Mouse (Mus musculus) neural tube, embryonic 13.5 days (tissue): ENCODE data around the gene Ciao1. TPM values are rescaled to one million over a fixed set of nuclear protein-coding genes. Genes with fewer than 3 reads are reported as not detected.
"Not testable (repeated sequence)": the region's sequence is repeated elsewhere in the genome, so short reads cannot be mapped to it uniquely, and the experiment has no call there.

ENCODE experiments used
- ATAC-seq: fragments of 200-750 bp; cut with Nextera tagmentation; 2 replicates; pipeline ENCODE4 v1.8.0; 2017; ENCODE audit warnings: low read depth, mild to moderate bottlenecking, moderate TSS enrichment, moderate library complexity
- H3K27ac ChIP-seq: fragments of 300-500 bp; sonication (generic); replicated peaks from 2 replicates; pipeline ENCODE4 v1.5.1; 2015; ENCODE audit warnings: moderate library complexity, mild to moderate bottlenecking, inconsistent platforms
- H3K27me3 ChIP-seq: fragments of 300-500 bp; sonication (generic); 2 replicates; pipeline ENCODE4 v1.6.1; 2015; ENCODE audit warnings: mild to moderate bottlenecking, inconsistent platforms
- H3K36me3 ChIP-seq: fragments of 300-500 bp; sonication (generic); 2 replicates; pipeline ENCODE4 v1.6.1; 2015; ENCODE audit warnings: mild to moderate bottlenecking, inconsistent platforms
- H3K4me1 ChIP-seq: fragments of 300-500 bp; sonication (generic); replicated peaks from 2 replicates; pipeline ENCODE4 v1.6.1; 2015; ENCODE audit warnings: inconsistent platforms
- H3K4me2 ChIP-seq: fragments of 300-500 bp; sonication (generic); 2 replicates; pipeline ENCODE4 v1.6.1; 2015; ENCODE audit warnings: inconsistent platforms, mild to moderate bottlenecking, moderate library complexity
- H3K4me3 ChIP-seq: fragments of 300-500 bp; sonication (generic); 2 replicates; pipeline ENCODE4 v1.5.1; 2015; ENCODE audit warnings: mild to moderate bottlenecking, inconsistent platforms
- H3K9ac ChIP-seq: fragments of 300-500 bp; sonication (generic); 2 replicates; pipeline ENCODE4 v1.6.1; 2015; ENCODE audit warnings: moderate library complexity, mild to moderate bottlenecking, inconsistent platforms
- H3K9me3 ChIP-seq: fragments of 300-500 bp; sonication (generic); 2 replicates; pipeline ENCODE4 v1.6.1; 2016; ENCODE audit warnings: inconsistent platforms
- WGBS: fragments of 180-500 bp; shearing (Covaris S2); methylation state at CpG from one replicate; pipeline ENCODE4 v1.1.7; 2015; 5-methylcytosine and 5-hydroxymethylcytosine counted together
- polyA plus RNA-seq: library from polyadenylated mRNA; unstranded; fragments of >200 nt; fragmentation: Nextera tagmentation; extraction: Ambion mirVana; gene quantifications from 2 replicates; pipeline ENCODE4 v1.2.1, GENCODE M21; 2015

The Ciao1 gene
- polyA plus RNA-seq, 1 experiment from 2014 or later = 65.8 TPM

DNA sequence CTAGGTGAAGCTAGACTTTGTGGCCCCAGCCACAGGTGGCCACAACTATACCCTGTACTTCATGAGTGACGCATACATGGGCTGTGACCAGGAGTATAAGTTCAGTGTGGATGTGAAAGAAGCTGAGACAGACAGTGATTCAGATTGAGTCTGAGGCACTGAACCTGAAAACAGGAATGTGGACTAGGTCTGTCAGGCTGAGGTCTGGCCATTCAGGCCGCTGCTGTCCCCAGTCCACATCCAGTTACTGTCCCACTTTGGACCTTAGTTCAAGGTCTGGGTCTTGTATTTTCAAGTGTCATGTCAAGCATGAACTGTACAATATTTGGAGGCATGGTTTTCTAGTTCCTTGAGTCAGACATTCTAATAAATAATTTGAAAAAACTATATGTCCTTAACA is 7.6 kb downstream of the Ciao1 start:
- H3K4me3 ChIP-seq = no peak overlapping the region
- 100% methylated on average over 2 of the region's 2 CpGs for WGBS
- ATAC-seq = no peak
- H3K9me3 ChIP-seq = no peaks in the 10 kb centered on the region
- H3K36me3 ChIP-seq = peaks cover 93% of the 10 kb centered on the region
- H3K27me3 ChIP-seq = no peaks in the 10 kb centered on the region
- H3K9ac ChIP-seq = no peak overlapping the region
- no peak overlapping the region for H3K27ac ChIP-seq
- H3K4me2 ChIP-seq = no peak overlapping the region
- no peaks in the 10 kb centered on the region for H3K4me1 ChIP-seq

DNA sequence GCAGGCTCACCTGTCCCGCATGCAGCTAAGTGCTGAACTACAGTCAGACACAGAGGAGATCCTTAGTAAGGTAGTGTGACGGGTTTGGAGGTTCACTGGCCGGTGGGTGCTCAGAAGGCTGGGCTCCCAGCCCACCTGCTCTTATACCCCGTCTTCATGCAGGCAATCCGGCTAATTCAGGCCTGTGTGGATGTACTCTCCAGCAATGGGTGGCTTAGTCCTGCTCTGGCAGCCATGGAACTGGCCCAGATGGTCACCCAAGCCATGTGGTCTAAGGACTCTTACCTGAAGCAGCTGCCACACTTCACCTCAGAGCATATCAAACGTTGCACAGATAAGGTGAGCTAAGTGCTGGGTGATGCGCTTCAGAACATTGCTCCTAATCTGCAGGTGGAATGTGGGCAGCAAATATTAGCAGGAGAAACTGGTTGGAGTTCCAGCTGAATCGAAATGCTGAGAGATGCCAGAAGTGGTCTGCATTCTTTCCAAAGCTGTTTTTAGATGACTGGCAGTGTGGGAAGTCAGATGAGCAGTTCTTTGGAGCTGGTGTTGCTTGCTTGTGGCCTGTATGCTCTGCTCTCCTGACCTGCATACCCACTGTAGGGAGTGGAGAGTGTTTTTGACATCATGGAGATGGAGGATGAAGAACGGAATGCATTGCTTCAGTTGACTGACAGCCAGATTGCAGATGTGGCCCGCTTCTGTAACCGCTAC is 9.6 kb downstream of the Ciao1 start:
- WGBS = 94% methylated on average over 11 of the region's 11 CpGs
- Histone ChIP-seq H3K9me3 (no peaks in the 10 kb centered on the region), H3K36me3 (peaks cover 96% of the 10 kb centered on the region), H3K27me3 (no peaks in the 10 kb centered on the region), H3K4me1 (no peaks in the 10 kb centered on the region), H3K4me3 (no peak overlapping the region), H3K4me2 (no peak overlapping the region), H3K9ac (no peak overlapping the region), H3K27ac (no peak overlapping the region)
- no peak for ATAC-seq

DNA sequence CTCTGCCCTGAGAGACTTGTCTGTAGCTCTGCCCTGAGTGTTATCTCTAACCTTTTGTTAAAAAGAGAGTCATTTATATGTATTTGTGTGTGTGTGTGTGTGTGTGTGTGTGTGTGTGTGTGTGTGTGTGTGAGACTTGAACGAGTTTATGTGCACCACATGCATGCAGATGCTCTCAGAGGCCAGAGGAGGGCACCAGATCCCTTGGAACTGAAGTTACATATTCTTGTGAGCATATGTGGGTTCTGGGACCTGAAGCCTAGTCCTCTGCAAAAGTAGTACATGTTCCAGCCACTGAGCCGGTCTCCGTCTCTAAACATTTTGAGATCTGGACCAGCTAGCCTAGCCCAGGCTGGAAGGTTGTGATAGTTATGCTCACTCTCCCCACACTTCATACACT is 22.4 kb downstream of the Ciao1 start:
- Histone ChIP-seq H3K36me3 (peaks cover 95% of the 10 kb centered on the region), H3K9ac (no peak overlapping the region), H3K4me3 (no peak overlapping the region), H3K9me3 (peaks cover 7% of the 10 kb centered on the region; the same call in 1 of the 2 replicates), H3K27ac (no peak overlapping the region), H3K4me1 (no peaks in the 10 kb centered on the region), H3K27me3 (no peaks in the 10 kb centered on the region), H3K4me2 (no peak overlapping the region)
- no peak for ATAC-seq
- WGBS = 98% methylated on average over 3 of the region's 3 CpGs

DNA sequence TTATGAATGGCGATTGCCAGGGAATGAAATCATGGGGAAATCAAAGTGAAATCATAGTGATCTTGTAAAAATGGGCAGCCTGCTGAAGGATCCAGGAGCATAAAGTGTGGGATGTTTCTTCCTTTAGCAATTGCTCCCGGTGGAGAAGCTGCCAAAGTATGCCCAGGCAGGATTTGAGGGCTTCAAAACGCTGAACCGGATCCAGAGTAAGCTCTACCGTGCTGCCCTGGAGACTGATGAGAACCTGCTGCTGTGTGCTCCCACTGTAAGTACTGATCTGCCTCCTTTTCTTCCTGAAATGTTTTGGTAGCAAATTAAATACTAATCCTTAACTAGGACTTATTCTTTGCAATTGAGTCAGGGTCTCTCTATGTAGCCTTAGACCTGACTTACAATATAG is 29.9 kb downstream of the Ciao1 start:
- H3K9ac ChIP-seq = no peak overlapping the region
- H3K4me3 ChIP-seq = no peak overlapping the region
- ATAC-seq = no peak
- WGBS = 95% methylated on average over 5 of the region's 5 CpGs
- no peaks in the 10 kb centered on the region for H3K27me3 ChIP-seq
- H3K4me2 ChIP-seq = no peak overlapping the region
- no peaks in the 10 kb centered on the region for H3K4me1 ChIP-seq
- H3K9me3 ChIP-seq = no peaks in the 10 kb centered on the region
- H3K36me3 ChIP-seq = peaks cover 98% of the 10 kb centered on the region
- no peak overlapping the region for H3K27ac ChIP-seq

DNA sequence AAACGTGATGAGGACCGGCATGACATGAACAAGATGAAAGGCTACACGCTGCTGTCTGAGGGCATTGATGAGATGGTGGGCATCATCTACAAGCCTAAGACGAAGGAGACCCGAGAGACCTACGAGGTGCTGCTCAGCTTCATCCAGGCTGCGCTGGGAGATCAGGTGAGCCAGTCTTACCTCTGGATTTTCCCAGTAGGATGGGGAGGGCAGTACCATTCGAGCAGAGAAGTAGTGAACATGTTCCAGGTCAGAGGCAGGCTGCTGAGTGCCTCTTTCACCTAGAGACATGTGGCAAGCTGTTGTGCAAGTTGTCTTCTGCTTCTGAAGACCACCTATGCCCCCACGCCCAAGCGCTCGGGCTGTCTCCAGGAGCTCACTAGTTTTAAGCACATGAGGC is 36.9 kb downstream of the Ciao1 start:
- WGBS = 96% methylated on average over 11 of the region's 11 CpGs
- Histone ChIP-seq H3K27ac (no peak overlapping the region), H3K4me1 (peaks cover 15% of the 10 kb centered on the region), H3K4me2 (no peak overlapping the region), H3K9me3 (no peaks in the 10 kb centered on the region), H3K36me3 (peaks cover 57% of the 10 kb centered on the region), H3K9ac (no peak overlapping the region), H3K27me3 (no peaks in the 10 kb centered on the region), H3K4me3 (no peak overlapping the region)
- ATAC-seq = no peak

DNA sequence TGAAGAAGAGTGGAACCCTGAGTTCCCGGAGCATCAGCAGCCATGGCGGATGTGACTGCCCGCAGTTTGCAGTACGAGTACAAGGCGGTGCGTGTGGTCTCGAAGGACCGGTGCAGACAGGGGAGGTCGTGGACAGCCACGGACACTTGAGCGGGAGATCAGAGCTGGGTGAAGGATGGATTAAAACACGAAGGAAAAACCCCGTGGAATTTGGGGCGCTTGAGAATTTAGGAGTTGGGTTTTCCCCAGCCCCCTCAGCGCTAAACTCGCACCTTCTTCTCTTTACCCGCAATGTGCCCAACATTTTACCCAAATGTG is 39.2 kb downstream of the Ciao1 start:
- H3K4me3 ChIP-seq = peak overlapping the region; percentile 82
- peak overlapping the region; percentile 77 for H3K27ac ChIP-seq
- peak overlapping the region; percentile 81 for H3K9ac ChIP-seq
- WGBS = 1% methylated on average over 17 of the region's 17 CpGs
- no peak; the same call in 1 of the 2 replicates for ATAC-seq
- no peaks in the 10 kb centered on the region for H3K9me3 ChIP-seq
- H3K36me3 ChIP-seq = peaks cover 36% of the 10 kb centered on the region
- peak overlapping the region; percentile 88 for H3K4me2 ChIP-seq
- no peaks in the 10 kb centered on the region for H3K27me3 ChIP-seq
- peaks cover 15% of the 10 kb centered on the region for H3K4me1 ChIP-seq

DNA sequence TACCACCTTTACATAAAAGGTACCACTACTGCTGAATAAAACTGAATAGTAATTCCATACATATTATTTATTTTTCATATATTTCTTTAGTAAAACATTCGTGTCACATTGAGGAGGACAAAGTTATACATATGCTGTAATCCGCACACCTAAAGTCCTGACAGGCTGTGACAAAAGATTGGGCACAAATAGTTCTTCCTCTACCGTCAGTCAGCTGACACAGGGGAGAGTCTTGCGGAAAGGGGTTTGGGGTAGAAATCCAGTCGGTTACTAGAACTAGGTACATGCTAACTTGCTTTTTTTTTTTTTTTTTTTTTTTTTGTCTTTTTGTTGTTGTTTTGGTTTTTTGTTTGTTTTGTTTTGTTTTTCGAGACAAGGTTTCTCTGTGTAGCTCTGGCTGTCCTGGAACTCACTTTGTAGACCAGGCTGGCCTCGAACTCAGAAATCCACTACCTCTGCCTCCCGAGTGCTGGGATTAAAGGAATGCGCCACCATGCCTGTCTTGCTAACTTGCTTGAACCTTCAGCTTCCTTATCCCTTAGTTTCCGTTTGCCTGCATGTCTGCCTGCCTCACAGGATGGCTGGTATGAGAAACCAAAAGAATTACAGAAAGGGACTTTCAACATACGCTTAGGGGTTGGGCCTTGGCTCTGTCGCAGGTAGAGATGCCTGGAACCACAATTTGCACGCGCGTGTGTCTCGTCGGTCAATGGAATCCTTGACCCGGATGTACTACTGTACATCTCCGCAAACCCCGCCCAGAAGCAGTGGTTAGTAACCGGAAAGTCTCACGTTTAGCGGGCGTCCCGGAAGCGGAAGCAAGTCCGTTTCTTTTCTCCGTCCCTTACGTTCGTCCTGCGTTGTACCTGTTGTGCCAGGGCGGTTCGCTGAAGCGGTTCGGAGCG is 39.8 kb downstream of the Ciao1 start, which contains the start of the genes 1810024B03Rik and Snrnp200:
Gene 1810024B03Rik (minus strand): TSS at position 734 of the 905 bp plus-strand sequence.
Gene Snrnp200 (plus strand): TSS at position 840 of the 905 bp plus-strand sequence.
- Histone ChIP-seq H3K27me3 (no peaks in the 10 kb centered on the region), H3K36me3 (peaks cover 33% of the 10 kb centered on the region), H3K4me1 (peaks cover 15% of the 10 kb centered on the region), H3K9ac (peak within 1 kb of the TSS; percentile 81), H3K27ac (peak within 1 kb of the TSS; percentile 77), H3K9me3 (no peaks in the 10 kb centered on the region), H3K4me2 (peak within 1 kb of the TSS; percentile 88), H3K4me3 (peak within 1 kb of the TSS; percentile 82)
- 12% methylated on average over 36 of the region's 36 CpGs for WGBS
- peak; percentile 99 for ATAC-seq

DNA sequence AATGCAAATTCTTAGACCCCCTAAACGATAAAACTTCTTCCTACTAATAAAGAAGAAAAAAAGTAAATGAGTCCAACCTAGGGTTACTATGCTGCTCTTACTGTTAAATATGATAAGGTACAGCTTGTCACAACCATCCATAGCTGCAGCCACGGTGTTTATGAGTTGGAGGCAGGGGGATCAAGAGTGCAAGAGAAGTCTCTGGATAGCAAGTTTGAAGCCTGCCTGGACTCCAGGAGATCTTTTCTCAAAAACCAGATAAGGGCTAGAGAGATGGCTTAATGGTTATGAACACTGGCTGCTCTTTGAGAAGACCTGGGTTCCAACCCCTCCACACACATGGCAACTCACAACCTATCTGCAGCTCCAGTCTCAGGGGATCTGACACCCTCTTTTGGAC is 40.7 kb downstream of the Ciao1 start:
- no peak overlapping the region for H3K4me2 ChIP-seq
- H3K4me3 ChIP-seq = no peak overlapping the region
- no peak overlapping the region for H3K9ac ChIP-seq
- no peaks in the 10 kb centered on the region for H3K27me3 ChIP-seq
- no peaks in the 10 kb centered on the region for H3K9me3 ChIP-seq
- no peak overlapping the region for H3K27ac ChIP-seq
- H3K36me3 ChIP-seq = peaks cover 33% of the 10 kb centered on the region
- peaks cover 15% of the 10 kb centered on the region for H3K4me1 ChIP-seq
- 92% methylated on average over 2 of the region's 2 CpGs for WGBS
- no peak for ATAC-seq

DNA sequence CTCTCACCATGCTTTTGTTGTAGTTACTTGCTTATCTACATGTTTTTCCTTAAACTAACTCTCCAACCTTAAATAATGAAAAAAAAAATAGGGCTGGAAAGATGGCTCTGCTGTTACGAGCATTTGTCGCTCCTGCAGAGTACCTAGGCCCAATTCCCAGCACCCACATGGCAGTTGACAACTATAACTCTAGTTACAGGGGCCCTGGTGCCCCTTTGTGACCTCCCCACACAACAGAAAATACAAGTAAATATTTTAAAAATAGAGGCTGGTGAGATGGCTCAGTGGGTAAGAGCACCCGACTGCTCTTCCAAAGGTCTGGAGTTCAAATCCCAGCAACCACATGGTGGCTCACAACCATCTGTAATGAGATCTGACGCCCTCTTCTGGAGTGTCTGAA is 41.7 kb downstream of the Ciao1 start:
- not testable (repeated sequence) for H3K4me2 ChIP-seq, H3K27ac ChIP-seq, ATAC-seq, H3K4me3 ChIP-seq, H3K27me3 ChIP-seq, H3K9ac ChIP-seq, H3K9me3 ChIP-seq
- 90% methylated on average over 4 of the region's 4 CpGs for WGBS
- H3K4me1 ChIP-seq = peaks cover 15% of the 10 kb centered on the region
- peaks cover 30% of the 10 kb centered on the region for H3K36me3 ChIP-seq

DNA sequence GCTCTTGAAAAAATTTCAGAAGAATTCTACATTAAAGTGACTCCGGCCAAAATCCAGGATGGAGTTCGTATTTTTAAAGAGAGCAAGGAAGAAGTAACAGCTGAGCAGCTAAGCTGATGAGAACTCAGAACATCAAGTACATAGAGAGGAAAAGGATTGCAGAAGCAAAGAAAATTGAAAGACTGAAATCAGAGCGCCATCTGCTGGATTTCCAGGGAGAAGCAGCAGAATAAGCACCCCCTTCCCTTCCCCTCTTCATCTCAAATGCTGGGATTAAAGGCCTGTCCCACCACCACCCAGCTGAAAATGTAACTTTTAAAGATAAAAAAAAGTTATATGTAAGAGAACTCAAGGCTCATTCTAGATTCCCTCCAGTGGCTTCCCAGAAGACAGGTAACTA is 42.7 kb downstream of the Ciao1 start:
- Histone ChIP-seq H3K27me3 (no peaks in the 10 kb centered on the region), H3K9me3 (no peaks in the 10 kb centered on the region), H3K36me3 (peaks cover 29% of the 10 kb centered on the region), H3K4me1 (peaks cover 14% of the 10 kb centered on the region), H3K4me3 (no peak overlapping the region), H3K27ac (no peak overlapping the region), H3K4me2 (no peak overlapping the region), H3K9ac (no peak overlapping the region)
- 32% methylated on average over 3 of the region's 3 CpGs for WGBS
- ATAC-seq = no peak
